Mouse (Mus musculus): ENCODE measurements at regions not wholly inside any gene's neighbourhood (a gene's known extent, or its start where the extent isn't known, plus 50 kb on each side); places are given as distances from the start of the nearest gene placed in this dataset.
A peak's percentile ranks its signal among the peaks of the same experiment; 100 is the strongest.

- DNase-seq (ENCODE audit: extremely low spot score in 1 of 2, low spot score in 1 of 2): no peak
Measured at GRCm38 (mm10) chr1:57164443-57164842, 186.0 kb upstream of the Satb2 start.

GRCm38 (mm10) chr1:57174289-57174890 is 195.9 kb upstream of the Satb2 start:
- no peak for DNase-seq (ENCODE audit: extremely low spot score in 1 of 2, low spot score in 1 of 2)

GRCm38 (mm10) chr1:57188796-57189319 is 188.6 kb upstream of the 1700066M21Rik start:
- no peak for DNase-seq (ENCODE audit: extremely low spot score in 1 of 2, low spot score in 1 of 2)

- no peak for DNase-seq (ENCODE audit: extremely low spot score in 1 of 2, low spot score in 1 of 2)
Measured at GRCm38 (mm10) chr1:57201274-57201673, 176.1 kb upstream of the 1700066M21Rik start.

- no peak for DNase-seq (ENCODE audit: extremely low spot score in 1 of 2, low spot score in 1 of 2)
Measured at GRCm38 (mm10) chr1:57204331-57204730, 173.1 kb upstream of the 1700066M21Rik start.

- peak; percentile 61 to 91 for DNase-seq (ENCODE audit: extremely low spot score in 1 of 2, low spot score in 1 of 2)
Measured at GRCm38 (mm10) chr1:57205198-57205987, 172.0 kb upstream of the 1700066M21Rik start.

GRCm38 (mm10) chr1:57206496-57206895 is 170.9 kb upstream of the 1700066M21Rik start:
- DNase-seq (ENCODE audit: extremely low spot score in 1 of 2, low spot score in 1 of 2): no peak

GRCm38 (mm10) chr1:57206944-57207343 is 170.5 kb upstream of the 1700066M21Rik start:
- DNase-seq (ENCODE audit: extremely low spot score in 1 of 2, low spot score in 1 of 2): no peak

GRCm38 (mm10) chr1:57208415-57208814 is 169.0 kb upstream of the 1700066M21Rik start:
- DNase-seq (ENCODE audit: extremely low spot score in 1 of 2, low spot score in 1 of 2): no peak

- DNase-seq (ENCODE audit: extremely low spot score in 1 of 2, low spot score in 1 of 2): no peak
Measured at GRCm38 (mm10) chr1:57209281-57209680, 168.1 kb upstream of the 1700066M21Rik start.

GRCm38 (mm10) chr1:57211046-57211445 is 166.4 kb upstream of the 1700066M21Rik start:
- no peak for DNase-seq (ENCODE audit: extremely low spot score in 1 of 2, low spot score in 1 of 2)

- no peak for DNase-seq (ENCODE audit: extremely low spot score in 1 of 2, low spot score in 1 of 2)
Measured at GRCm38 (mm10) chr1:57213428-57213874, 164.0 kb upstream of the 1700066M21Rik start.

GRCm38 (mm10) chr1:57214266-57214665 is 163.2 kb upstream of the 1700066M21Rik start:
- DNase-seq (ENCODE audit: extremely low spot score in 1 of 2, low spot score in 1 of 2): peak in 1 of 2 experiments; percentile 61

GRCm38 (mm10) chr1:57217656-57218055 is 159.8 kb upstream of the 1700066M21Rik start:
- no peak for DNase-seq (ENCODE audit: extremely low spot score in 1 of 2, low spot score in 1 of 2)

GRCm38 (mm10) chr1:57218127-57218526 is 159.3 kb upstream of the 1700066M21Rik start:
- no peak for DNase-seq (ENCODE audit: extremely low spot score in 1 of 2, low spot score in 1 of 2)

GRCm38 (mm10) chr1:57218616-57219015 is 158.8 kb upstream of the 1700066M21Rik start:
- no peak for DNase-seq (ENCODE audit: extremely low spot score in 1 of 2, low spot score in 1 of 2)

GRCm38 (mm10) chr1:57224425-57225104 is 152.9 kb upstream of the 1700066M21Rik start:
- DNase-seq (ENCODE audit: extremely low spot score in 1 of 2, low spot score in 1 of 2): peak; percentile 47 to 82

GRCm38 (mm10) chr1:57243607-57244408 is 133.6 kb upstream of the 1700066M21Rik start:
- DNase-seq (ENCODE audit: extremely low spot score in 1 of 2, low spot score in 1 of 2): no peak

- DNase-seq (ENCODE audit: extremely low spot score in 1 of 2, low spot score in 1 of 2): no peak
Measured at GRCm38 (mm10) chr1:57259626-57260025, 117.8 kb upstream of the 1700066M21Rik start.

GRCm38 (mm10) chr1:57265012-57265760 is 112.2 kb upstream of the 1700066M21Rik start:
- peak in 1 of 2 experiments; percentile 35 for DNase-seq (ENCODE audit: extremely low spot score in 1 of 2, low spot score in 1 of 2)

Data from frontal cortex, adult 2 months (tissue).